Mouse (Mus musculus) intestine, postnatal 0 days (tissue): Measurements from ENCODE around the gene Lcp2. TPM values are rescaled to one million over a fixed set of nuclear protein-coding genes. Genes with fewer than 3 reads are reported as not detected.

Source experiments
- ATAC-seq: fragments of 200-750 bp; cut with Nextera tagmentation; 2 replicates; pipeline ENCODE4 v1.8.0; 2017; ENCODE audit warnings: mild to moderate bottlenecking, moderate TSS enrichment, moderate library complexity
- H3K27ac ChIP-seq: fragments of 300-500 bp; sonication (generic); 2 replicates; pipeline ENCODE4 v1.5.1; 2014; ENCODE audit warnings: mild to moderate bottlenecking, low read depth, low read length, moderate library complexity
- H3K27me3 ChIP-seq: fragments of 300-500 bp; sonication (generic); replicated peaks from 2 replicates; pipeline ENCODE4 v1.6.1; 2014; ENCODE audit warnings: low read length, mixed read lengths; ENCODE audit not compliant: control insufficient read depth, insufficient read depth
- H3K36me3 ChIP-seq: fragments of 300-500 bp; sonication (generic); 2 replicates; pipeline ENCODE4 v1.6.1; 2014; ENCODE audit warnings: mild to moderate bottlenecking, moderate library complexity; ENCODE audit not compliant: control insufficient read depth, insufficient read depth
- H3K4me1 ChIP-seq: fragments of 300-500 bp; sonication (generic); replicated peaks from 2 replicates; pipeline ENCODE4 v1.6.1; 2014; ENCODE audit warnings: antibody characterized with exemption, low read length, mixed read lengths; ENCODE audit not compliant: control insufficient read depth, insufficient read depth
- H3K4me2 ChIP-seq: fragments of 300-500 bp; sonication (generic); replicated peaks from 2 replicates; pipeline ENCODE4 v1.6.1; 2014; ENCODE audit warnings: low read depth, mild to moderate bottlenecking, moderate library complexity
- H3K4me3 ChIP-seq: fragments of 300-500 bp; sonication (generic); 2 replicates; pipeline ENCODE4 v1.5.1; 2014; ENCODE audit warnings: low read depth, low read length
- H3K9ac ChIP-seq: fragments of 300-500 bp; sonication (generic); 2 replicates; pipeline ENCODE4 v1.6.1; 2014; ENCODE audit warnings: mild to moderate bottlenecking, low read depth, low read length
- H3K9me3 ChIP-seq: fragments of 300-500 bp; sonication (generic); 2 replicates; pipeline ENCODE4 v1.6.1; 2016; ENCODE audit warnings: mixed run types; ENCODE audit not compliant: control insufficient read depth
- CTCF ChIP-seq: sonication (generic); IDR thresholded peaks from 2 replicates; pipeline ENCODE4 v1.5.1; 2016; ENCODE audit warnings: low read depth, mild to moderate bottlenecking, control low read depth, antibody characterized with exemption, moderate library complexity
- WGBS: fragments of 180-500 bp; shearing (Covaris S2); extraction: QIAGEN DNeasy Blood & Tissue Kit; methylation state at CpG from one replicate; pipeline ENCODE4 v1.1.7; 2014; 5-methylcytosine and 5-hydroxymethylcytosine counted together
- polyA plus RNA-seq: library from polyadenylated mRNA; unstranded; fragments of >200 nt; fragmentation: Nextera tagmentation; extraction: Ambion mirVana; gene quantifications from 2 replicates; pipeline ENCODE4 v1.2.1, GENCODE M21; 2015

Gene Lcp2
- polyA plus RNA-seq, 1 experiment from 2014 or later = 2.0 TPM

GRCm38 (mm10) chr11:34050643-34051042, 3.9 kb downstream of the Lcp2 start:
- no peak for TF ChIP-seq CTCF
- Histone ChIP-seq H3K4me2 (no peak overlapping the region), H3K27me3 (no peaks in the 10 kb centered on the region), H3K9me3 (no peaks in the 10 kb centered on the region), H3K4me1 (no peaks in the 10 kb centered on the region), H3K4me3 (no peak overlapping the region), H3K27ac (no peak overlapping the region), H3K36me3 (no peaks in the 10 kb centered on the region), H3K9ac (no peak overlapping the region)
- 64% methylated on average over 2 of the region's 2 CpGs for WGBS
- no peak for ATAC-seq

GRCm38 (mm10) chr11:34053031-34053818, 6.5 kb downstream of the Lcp2 start:
- no peaks in the 10 kb centered on the region for H3K27me3 ChIP-seq
- H3K9me3 ChIP-seq = no peaks in the 10 kb centered on the region
- H3K4me2 ChIP-seq = no peak overlapping the region
- no peak overlapping the region for H3K4me3 ChIP-seq
- no peak overlapping the region for H3K9ac ChIP-seq
- no peak overlapping the region for H3K27ac ChIP-seq
- 75% methylated on average over 6 of the region's 6 CpGs for WGBS
- no peak for TF ChIP-seq CTCF
- no peaks in the 10 kb centered on the region for H3K36me3 ChIP-seq
- no peaks in the 10 kb centered on the region for H3K4me1 ChIP-seq
- no peak for ATAC-seq

GRCm38 (mm10) chr11:34054031-34054727, 7.5 kb downstream of the Lcp2 start:
- ATAC-seq = no peak
- Histone ChIP-seq H3K36me3 (no peaks in the 10 kb centered on the region), H3K9me3 (no peaks in the 10 kb centered on the region), H3K27me3 (no peaks in the 10 kb centered on the region), H3K27ac (no peak overlapping the region), H3K4me1 (no peaks in the 10 kb centered on the region), H3K9ac (no peak overlapping the region), H3K4me3 (no peak overlapping the region), H3K4me2 (no peak overlapping the region)
- TF ChIP-seq CTCF = no peak
- WGBS = 76% methylated on average over 7 of the region's 7 CpGs

- no peak overlapping the region for H3K27ac ChIP-seq
- WGBS = 81% methylated on average over 1 of the region's 1 CpGs
- no peak for ATAC-seq
- no peak overlapping the region for H3K9ac ChIP-seq
- no peak for TF ChIP-seq CTCF
- H3K4me3 ChIP-seq = no peak overlapping the region
- H3K4me2 ChIP-seq = no peak overlapping the region
- H3K9me3 ChIP-seq = no peaks in the 10 kb centered on the region
- H3K27me3 ChIP-seq = no peaks in the 10 kb centered on the region
- no peaks in the 10 kb centered on the region for H3K4me1 ChIP-seq
- H3K36me3 ChIP-seq = no peaks in the 10 kb centered on the region
These were observed 10.0 kb downstream of the Lcp2 start for GRCm38 (mm10) chr11:34056715-34057114.

GRCm38 (mm10) chr11:34058332-34058731, 11.6 kb downstream of the Lcp2 start:
- no peak for ATAC-seq

GRCm38 (mm10) chr11:34058960-34059359, 12.2 kb downstream of the Lcp2 start:
- Histone ChIP-seq H3K9ac (no peak overlapping the region), H3K4me2 (no peak overlapping the region), H3K4me3 (no peak overlapping the region), H3K36me3 (no peaks in the 10 kb centered on the region), H3K27me3 (no peaks in the 10 kb centered on the region), H3K27ac (no peak overlapping the region), H3K9me3 (no peaks in the 10 kb centered on the region), H3K4me1 (no peaks in the 10 kb centered on the region)
- no peak for ATAC-seq
- TF ChIP-seq CTCF = no peak
- 88% methylated on average over 6 of the region's 6 CpGs for WGBS

More at GRCm38 (mm10) chr11:34058332-34058731, 11.6 kb downstream of the Lcp2 start:
- TF ChIP-seq CTCF = no peak
- H3K9me3 ChIP-seq = no peaks in the 10 kb centered on the region
- no peak overlapping the region for H3K4me2 ChIP-seq
- no peak overlapping the region for H3K27ac ChIP-seq
- H3K36me3 ChIP-seq = no peaks in the 10 kb centered on the region
- H3K27me3 ChIP-seq = no peaks in the 10 kb centered on the region
- H3K4me3 ChIP-seq = no peak overlapping the region
- H3K9ac ChIP-seq = no peak overlapping the region
- H3K4me1 ChIP-seq = no peaks in the 10 kb centered on the region
